Mouse (Mus musculus): ENCODE measurements around the gene Foxd2. TPM values are rescaled to one million over a fixed set of nuclear protein-coding genes. Genes with fewer than 3 reads are reported as not detected.

Foxd2 gene
- polyA plus RNA-seq, 1 experiment from 2014 or later, result 0.21 TPM

DNA sequence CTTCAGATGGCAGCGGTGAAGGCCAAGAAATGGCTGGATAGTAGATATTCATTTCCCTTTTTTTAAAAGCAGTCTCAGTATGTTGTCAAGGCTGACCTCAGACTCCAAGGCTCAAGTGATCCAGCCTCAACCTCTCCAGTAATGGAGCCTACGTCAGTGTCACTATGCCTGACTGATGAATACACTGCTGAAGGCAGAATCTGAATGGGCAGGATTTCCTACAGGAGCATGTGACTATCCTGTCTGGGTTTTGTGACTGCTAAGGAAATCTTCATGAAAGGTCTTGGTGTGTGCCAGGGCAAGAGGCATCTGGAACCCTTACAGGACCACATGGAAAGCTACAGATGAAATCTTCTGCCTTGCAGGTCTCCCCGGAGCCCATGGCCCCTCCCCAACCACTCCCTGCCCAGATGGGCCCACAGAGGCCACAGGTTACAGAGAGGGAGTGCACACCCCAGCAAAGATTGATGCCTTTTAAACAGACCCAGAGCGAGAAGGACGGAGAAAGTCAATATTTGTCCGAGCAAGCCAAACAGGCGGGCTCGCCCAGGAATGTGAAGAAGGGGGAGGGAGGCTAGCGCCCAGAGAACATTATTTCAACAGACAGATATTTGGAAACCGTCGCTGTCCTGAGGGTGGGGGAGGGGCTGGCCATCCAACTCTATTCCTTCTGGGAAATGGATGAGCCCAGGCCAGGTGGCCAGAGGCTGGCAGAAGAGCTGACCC, 38.7 kb downstream of the Foxd2 start:
- peaks cover 11% of the 10 kb centered on the region for H3K4me1 ChIP-seq (ENCODE audit: control insufficient read depth, insufficient read depth, low read length)
- ATAC-seq, result peak; percentile 83
- H3K36me3 ChIP-seq (ENCODE audit: control insufficient read depth, insufficient read depth, low read length), result no peaks in the 10 kb centered on the region
- H3K4me3 ChIP-seq (ENCODE audit: low read length), result no peak overlapping the region
- WGBS, result 17% methylated on average over 11 of the region's 11 CpGs
- H3K9ac ChIP-seq (ENCODE audit: low read depth, low read length), result no peak overlapping the region
- H3K27ac ChIP-seq (ENCODE audit: low read length), result no peak overlapping the region
- no peaks in the 10 kb centered on the region for H3K9me3 ChIP-seq (ENCODE audit: control insufficient read depth, low read length)
- H3K4me2 ChIP-seq (ENCODE audit: low read depth, low read length), result no peak overlapping the region
- H3K27me3 ChIP-seq (replicated peaks; ENCODE audit: control insufficient read depth, insufficient read depth, low read length), result no peaks in the 10 kb centered on the region

DNA sequence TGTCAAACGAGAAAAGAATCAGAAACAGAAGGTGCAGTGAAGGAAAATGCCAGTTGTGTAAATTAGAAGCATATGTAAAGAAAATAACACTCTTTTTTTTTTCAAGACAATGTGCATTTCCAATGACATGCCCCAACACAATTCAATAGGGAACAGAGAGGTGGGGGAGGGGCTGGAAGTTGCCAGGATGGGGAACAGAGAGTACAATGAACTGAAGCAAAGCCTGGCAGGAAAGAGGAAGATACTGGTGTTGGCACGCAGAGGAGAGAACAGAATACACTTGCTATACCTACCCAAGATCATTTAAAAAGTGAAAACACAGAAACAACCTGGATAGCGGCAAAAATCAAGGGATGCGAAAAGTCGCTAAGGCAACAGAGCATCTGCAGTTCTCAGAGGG, 45.5 kb downstream of the Foxd2 start:
- Histone ChIP-seq H3K4me3 (ENCODE audit: low read length) (no peak overlapping the region), H3K9me3 (ENCODE audit: control insufficient read depth, low read length) (no peaks in the 10 kb centered on the region), H3K27ac (ENCODE audit: low read length) (no peak overlapping the region), H3K36me3 (ENCODE audit: control insufficient read depth, insufficient read depth, low read length) (no peaks in the 10 kb centered on the region), H3K9ac (ENCODE audit: low read depth, low read length) (no peak overlapping the region), H3K4me2 (ENCODE audit: low read depth, low read length) (no peak overlapping the region), H3K27me3 (replicated peaks; ENCODE audit: control insufficient read depth, insufficient read depth, low read length) (no peaks in the 10 kb centered on the region), H3K4me1 (ENCODE audit: control insufficient read depth, insufficient read depth, low read length) (no peaks in the 10 kb centered on the region)
- 84% methylated on average over 5 of the region's 5 CpGs for WGBS
- no peak for ATAC-seq

DNA sequence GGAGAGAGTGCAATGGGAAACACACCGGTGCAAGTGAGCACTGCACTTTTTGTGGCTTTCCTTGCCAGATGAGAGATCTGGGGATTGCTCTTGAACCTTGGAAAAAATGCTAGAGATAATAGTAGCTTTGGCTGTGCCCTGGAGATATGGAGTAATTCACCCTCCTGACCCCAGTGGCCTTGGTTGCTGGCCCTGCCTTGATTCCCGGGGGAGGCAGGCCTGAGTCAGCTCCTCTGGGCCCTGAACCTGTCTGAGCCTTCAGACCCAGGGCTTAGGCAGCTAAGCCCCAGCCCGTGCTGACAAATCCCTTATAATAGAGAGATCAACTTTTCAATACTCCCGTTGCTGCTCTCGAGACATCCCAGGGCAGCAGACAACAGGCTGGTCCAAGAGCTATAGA, 50.2 kb downstream of the Foxd2 start:
- H3K4me2 ChIP-seq (ENCODE audit: low read depth, low read length), result no peak overlapping the region
- no peak overlapping the region for H3K9ac ChIP-seq (ENCODE audit: low read depth, low read length)
- no peaks in the 10 kb centered on the region for H3K27me3 ChIP-seq (replicated peaks; ENCODE audit: control insufficient read depth, insufficient read depth, low read length)
- H3K4me3 ChIP-seq (ENCODE audit: low read length), result no peak overlapping the region
- H3K36me3 ChIP-seq (ENCODE audit: control insufficient read depth, insufficient read depth, low read length), result no peaks in the 10 kb centered on the region
- H3K9me3 ChIP-seq (ENCODE audit: control insufficient read depth, low read length), result no peaks in the 10 kb centered on the region
- no peaks in the 10 kb centered on the region for H3K4me1 ChIP-seq (ENCODE audit: control insufficient read depth, insufficient read depth, low read length)
- ATAC-seq, result no peak
- H3K27ac ChIP-seq (ENCODE audit: low read length), result no peak overlapping the region
- 53% methylated on average over 5 of the region's 5 CpGs for WGBS

Other genes with a start within 250 kb of the Foxd2 start
- gene Gm12830, start 87.2 kb downstream of the Foxd2 start, polyA plus RNA-seq (2015; fragmentation: Nextera tagmentation; extraction: Ambion mirVana), result not detected in 2 replicates
- not detected in 2 replicates for gene Foxe3, start 17.1 kb upstream of the Foxd2 start, polyA plus RNA-seq (2015; fragmentation: Nextera tagmentation; extraction: Ambion mirVana)
- gene Cmpk1, start 78.4 kb upstream of the Foxd2 start, polyA plus RNA-seq (2015; fragmentation: Nextera tagmentation; extraction: Ambion mirVana), result 134 and 153 TPM in 2 replicates
- gene Stil, start 91.3 kb upstream of the Foxd2 start, polyA plus RNA-seq (2015; fragmentation: Nextera tagmentation; extraction: Ambion mirVana), result 7.2 TPM in 2 replicates
- gene Tal1, start 147.6 kb upstream of the Foxd2 start, polyA plus RNA-seq (2015; fragmentation: Nextera tagmentation; extraction: Ambion mirVana), result 0.38 and 0.70 TPM in 2 replicates
- 256 and 335 TPM in 2 replicates for gene Pdzk1ip1, start 179.8 kb upstream of the Foxd2 start, polyA plus RNA-seq (2015; fragmentation: Nextera tagmentation; extraction: Ambion mirVana)
- 0.20 and 0.31 TPM in 2 replicates for gene Cyp4x1, start 225.4 kb upstream of the Foxd2 start, polyA plus RNA-seq (2015; fragmentation: Nextera tagmentation; extraction: Ambion mirVana)